Mouse (Mus musculus): ENCODE results near the gene Gck.
A peak's percentile ranks its signal among the peaks of the same experiment; 100 is the strongest.

Gene Gck

DNA sequence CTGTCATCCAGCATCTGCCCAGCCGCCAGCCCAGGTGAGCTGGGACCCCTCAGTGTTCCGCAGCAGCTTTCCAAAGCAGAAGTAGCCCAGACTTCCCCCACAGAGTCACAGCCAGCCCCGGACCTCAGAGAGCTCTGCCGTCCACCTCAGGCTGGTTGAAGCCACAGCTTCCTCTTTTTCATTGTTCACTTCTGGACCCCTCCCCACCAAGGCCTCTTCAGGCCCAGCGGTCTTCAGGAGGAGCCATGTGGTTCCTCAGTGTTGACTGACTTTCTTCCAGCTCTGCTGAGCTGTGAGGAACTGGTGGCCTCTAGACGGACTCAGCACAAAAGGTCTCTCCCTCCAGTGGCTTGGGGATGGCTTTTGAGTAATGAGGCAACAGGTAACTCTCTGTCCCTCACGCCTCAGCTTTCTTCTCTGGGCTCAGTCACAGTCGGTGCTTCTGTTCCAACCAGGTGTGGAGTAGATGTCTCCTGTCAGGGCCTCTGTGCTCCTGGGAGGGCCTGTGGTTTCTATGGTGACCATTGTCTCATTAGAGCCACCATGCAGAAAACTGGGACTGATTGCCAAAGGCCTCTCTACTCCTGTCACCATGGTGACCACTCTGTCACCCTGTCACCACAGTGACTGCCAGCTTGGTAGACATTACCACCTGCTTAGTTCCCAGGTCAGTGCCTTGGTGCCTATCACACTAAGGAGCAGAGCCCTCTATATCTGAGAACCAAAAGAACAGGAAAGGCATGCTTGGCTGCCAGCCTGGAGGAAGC lies at the start of gene Gck:
TSS of gene Gck (minus strand) at position 496 of the 767 bp plus-strand sequence.
- DNase-seq (ENCODE audit: low read depth, low spot score): no peak

DNA sequence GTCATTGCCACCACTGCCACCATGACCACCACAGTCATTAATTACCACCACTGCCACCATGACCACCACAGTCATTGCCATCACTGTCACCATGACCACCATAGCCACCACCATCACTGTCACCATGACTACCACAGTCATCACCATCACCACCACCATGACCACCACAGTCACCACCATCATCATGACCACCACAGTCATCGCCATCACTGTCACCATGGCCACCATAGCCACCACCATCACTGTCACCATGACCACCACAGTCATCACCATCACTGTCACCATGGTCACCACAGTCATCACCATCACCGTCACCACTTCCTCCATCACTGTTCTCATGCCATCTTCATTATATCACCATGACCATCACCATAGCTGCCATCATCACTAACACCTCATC lies 48.6 kb upstream of the Gck start:
- no peak for DNase-seq (ENCODE audit: low read depth, low spot score)

DNA sequence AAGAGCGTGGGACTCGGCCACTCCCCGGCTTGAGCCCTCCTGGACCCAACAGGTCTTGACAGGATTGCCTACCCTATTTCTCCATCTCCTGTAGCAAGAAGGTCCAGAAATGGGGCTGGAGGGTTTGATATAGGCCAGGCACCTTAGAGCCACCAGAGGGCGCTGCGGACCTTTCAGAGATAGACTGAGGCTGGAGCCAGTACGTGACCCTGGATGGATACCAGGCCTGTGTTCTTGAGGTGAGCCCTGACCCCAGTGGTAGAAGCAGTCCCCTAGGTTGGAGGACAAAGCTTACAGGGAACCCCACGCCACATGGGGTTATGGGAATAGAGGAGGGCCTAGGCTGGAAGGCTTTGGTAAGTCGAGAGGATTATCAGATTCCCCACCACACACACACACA lies 46.1 kb upstream of the Gck start:
- no peak for DNase-seq (ENCODE audit: low read depth, low spot score)

DNA sequence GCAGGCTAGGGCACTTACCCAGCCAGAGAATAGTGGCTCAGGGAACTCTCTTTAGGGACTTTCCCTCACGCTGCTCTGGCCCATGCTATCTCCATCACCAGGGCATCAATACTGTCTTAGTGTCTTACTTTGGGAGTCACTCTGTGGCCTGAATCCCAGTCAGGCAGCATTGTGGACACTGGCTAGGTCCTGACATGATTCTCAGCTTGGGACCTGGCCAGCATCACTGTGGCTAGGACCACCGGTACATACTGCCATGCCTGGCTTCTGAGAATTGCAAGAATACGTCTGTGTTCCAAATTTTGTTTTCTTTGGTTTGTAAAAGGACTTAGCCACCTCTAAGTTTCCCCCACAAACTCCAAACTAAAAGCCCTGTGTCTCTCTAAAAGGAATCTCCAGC lies 45.0 kb upstream of the Gck start:
- DNase-seq (ENCODE audit: low read depth, low spot score): no peak

DNA sequence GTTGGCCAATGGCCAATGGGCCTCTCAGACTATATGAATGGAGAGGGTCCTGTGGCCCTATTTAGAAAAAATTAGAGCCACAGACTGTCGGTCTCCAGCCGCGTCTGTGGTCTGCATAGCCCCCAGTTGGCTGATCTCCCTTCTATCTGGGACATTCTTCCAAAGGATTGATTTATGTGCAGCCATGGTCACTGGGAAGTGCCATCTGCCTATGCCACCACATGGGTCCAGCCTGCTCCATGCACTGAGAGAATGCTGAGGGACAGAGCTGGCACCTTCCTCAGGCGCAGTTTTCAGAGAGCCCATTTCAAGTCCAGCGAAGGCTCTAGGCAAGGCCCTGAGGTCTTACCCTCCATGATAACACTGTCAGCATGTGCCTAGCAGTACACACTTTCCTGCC lies 44.3 kb upstream of the Gck start:
- no peak for DNase-seq (ENCODE audit: low read depth, low spot score)

DNA sequence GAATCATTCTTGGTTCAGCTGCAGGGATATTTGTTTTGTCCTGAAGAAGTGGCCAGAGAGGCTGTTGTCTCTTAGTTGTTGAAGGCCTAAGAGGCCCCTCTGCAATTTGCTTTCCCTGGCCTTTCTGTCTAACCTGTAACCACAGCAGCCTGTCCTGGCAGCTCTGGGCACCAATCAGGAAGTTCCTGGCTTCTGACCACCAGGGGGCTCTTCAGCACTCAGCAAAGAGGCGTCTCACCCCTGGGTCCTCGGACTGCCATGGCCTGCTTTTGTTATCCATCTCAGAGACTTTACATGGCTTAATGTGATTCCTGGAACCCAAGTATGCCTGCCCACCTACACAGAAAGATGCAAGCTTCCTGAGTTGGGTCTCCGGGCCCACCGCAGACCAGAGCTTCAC lies 41.0 kb upstream of the Gck start:
- DNase-seq (ENCODE audit: low read depth, low spot score): no peak

DNA sequence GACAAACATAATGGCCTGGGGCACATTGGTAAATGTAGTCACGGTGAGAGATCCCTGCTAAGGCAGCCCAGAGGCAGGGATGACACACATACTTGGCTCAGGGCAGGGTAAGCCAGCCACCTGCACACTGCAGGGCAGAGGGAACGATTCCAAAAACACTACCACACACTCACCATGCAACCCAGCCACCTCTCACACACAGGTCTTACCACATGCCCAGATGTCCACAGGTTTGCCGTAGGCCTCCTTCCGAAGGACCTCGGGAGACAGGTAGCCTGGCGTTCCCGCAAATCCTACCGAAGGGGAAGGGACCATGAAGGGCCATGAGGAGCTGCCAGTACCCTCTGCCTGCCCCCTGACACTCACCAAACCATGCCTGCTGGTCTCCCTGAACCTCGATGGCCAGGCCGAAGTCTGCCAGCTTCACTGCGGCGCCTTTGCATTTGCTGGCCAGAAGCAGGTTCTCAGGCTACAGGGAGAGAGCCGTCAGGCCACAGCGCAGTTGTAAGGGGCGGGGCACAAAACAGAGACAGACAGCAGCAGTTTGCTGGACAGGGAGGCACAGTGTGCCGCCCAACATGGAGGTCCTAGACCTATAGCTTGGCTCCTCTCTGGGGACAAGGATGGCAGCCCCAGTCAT lies 40.2 kb upstream of the Gck start:
- DNase-seq (ENCODE audit: low read depth, low spot score): no peak

DNA sequence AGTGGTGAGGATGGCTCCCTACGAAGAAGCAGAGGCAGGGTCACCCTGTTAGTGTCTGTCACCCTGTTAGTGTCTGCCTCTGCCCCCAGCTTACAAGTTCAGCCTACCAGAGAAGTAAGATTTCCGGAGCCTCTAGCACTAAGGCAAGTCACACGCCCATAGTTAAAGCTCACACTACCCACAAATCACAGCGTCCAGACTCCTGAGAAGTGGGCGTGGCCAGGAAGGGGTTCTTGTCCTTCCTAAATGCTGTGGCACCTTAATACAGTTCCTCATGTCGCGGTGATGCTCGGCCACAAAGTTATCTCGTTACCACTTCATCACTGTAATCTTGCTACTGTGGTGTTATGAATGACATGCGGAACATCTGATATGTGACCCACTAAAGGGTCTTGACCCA lies 38.2 kb upstream of the Gck start:
- DNase-seq (ENCODE audit: low read depth, low spot score): no peak

DNA sequence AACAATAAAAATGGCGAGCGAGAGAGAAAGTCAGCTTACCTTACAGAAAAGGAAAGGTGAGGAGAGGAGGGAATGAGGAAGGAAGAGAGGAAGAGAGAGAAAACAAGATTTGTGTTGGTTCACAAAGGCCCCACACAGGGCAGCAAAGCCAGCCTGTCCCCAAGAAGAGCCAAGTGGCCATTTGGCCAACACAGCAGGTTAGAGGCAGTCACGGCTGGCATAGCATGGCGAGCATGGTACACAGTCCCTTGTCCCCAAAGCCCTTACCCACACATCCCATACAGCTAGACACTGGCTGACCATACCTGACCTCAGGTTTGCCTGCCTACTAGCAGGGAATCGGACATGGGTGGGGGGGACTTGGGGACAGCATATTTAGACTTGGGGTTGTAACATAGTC lies 33.7 kb upstream of the Gck start:
- DNase-seq (ENCODE audit: low read depth, low spot score): no peak

DNA sequence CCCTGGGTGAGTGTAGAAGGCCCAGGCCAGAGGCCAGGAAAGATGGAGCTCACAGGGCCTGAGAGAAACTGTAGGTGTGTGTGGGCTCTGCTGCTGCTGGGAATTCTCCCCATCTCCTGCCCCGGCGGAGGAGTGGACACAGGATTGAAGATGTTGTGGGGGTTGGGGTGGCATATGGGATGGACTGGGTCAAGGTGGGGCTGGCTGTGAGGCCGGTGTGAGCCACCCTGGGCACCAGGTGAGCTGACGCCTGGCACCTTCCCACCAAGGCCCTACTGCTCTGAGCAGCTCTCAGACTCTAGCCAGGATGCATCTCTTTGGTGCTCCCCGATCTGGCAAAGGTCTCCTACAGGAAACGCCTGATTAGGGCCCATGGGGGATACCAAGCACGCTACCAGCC lies 31.4 kb upstream of the Gck start:
- DNase-seq (ENCODE audit: low read depth, low spot score): no peak

DNA sequence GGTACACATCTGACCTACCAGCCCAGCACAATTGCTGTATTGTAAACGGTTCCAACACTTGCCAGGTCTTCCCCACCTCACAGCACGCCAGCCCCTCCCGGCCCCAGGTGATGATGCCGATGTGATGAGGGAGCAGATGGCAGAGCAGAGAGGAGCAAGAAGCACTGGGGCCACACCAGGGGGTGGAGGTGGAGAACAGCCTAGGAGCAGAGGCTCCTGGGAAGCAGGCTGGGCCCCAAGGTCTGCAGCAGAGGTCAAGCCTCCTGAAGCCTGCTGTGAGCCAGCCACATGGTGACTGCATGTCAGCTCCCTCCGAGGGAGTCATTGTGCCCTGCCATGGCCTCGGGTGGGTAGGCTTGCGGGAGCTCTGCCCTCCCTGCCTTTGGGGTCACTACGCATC lies 30.7 kb upstream of the Gck start:
- DNase-seq (ENCODE audit: low read depth, low spot score): no peak

DNA sequence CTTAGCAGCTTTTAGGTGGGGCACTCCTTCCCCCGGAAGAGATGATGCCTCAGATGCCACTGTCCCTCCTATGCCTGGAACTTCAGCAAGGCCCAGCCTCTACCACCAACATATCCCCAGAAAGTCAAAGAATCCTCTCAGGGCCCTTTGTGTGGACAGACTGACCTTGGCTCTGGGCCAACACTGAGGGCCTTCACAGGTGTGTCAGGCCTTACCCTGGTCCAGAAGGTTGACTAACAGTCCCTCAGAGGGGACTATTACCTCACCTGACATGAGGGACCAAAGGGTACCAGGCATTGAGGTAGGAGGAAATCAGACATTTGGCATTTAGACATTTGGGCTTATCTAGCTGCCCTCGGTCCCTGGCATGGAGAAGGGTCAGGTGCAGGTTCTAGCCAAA lies 30.2 kb upstream of the Gck start:
- no peak for DNase-seq (ENCODE audit: low read depth, low spot score)

DNA sequence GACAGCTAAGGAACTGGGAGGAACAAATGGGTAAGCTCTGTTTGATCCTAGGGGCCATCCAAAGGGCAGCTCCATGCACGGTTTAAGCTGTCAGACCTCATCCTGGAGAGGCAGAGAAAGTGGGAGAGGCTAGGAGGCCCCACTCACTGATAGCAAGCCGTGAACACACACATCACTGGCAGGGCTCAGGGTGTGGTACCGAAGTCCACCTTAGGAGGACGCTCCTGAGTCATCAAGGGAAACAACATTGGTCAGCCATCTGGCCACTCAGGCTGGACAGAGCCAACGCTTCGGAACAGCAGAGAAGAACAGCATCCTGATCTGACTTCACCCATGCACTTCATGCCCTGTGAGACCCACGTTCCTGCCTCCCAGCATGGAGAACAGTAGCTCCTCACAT lies 29.2 kb upstream of the Gck start:
- DNase-seq (ENCODE audit: low read depth, low spot score): no peak

DNA sequence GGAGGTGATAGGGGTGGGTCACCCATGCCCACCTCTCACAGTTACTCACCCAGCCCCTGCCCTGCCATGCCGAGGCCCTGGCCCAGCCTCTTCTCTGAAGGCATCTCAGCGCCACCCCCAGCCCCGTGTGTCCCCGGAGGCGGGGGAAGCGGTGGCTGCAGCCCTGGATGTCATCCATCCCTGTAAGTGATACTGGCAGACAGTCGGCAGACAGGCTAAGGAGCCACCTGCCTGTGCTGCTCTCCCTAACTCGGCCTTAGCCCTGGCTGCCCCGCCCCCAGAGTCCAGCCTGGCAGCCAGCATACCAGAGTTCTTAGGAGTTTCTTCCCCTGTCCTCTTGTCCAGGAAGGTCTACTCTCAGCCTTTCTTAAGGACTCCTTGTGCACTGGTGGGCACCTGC lies 26.2 kb upstream of the Gck start:
- no peak for DNase-seq (ENCODE audit: low read depth, low spot score)

DNA sequence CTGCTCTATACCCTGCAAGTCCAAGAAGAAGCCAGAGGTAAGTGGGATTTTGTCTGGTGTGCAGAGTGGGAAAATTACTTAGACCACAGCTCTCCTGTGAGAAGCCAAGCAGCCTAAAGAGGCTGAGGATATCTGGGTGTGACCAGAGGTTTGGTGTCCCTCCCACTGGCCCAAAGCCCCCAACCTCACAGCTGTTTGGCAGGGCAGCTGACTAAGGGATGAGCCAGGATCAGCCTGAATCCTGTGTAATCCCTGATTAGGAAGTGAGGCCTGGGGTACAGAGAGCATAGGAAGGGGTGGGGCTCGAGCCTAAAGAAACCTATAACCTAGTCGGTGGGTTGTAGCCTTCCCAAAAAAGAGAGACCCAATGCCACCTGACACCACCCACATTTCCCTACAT lies 25.2 kb upstream of the Gck start:
- no peak for DNase-seq (ENCODE audit: low read depth, low spot score)

DNA sequence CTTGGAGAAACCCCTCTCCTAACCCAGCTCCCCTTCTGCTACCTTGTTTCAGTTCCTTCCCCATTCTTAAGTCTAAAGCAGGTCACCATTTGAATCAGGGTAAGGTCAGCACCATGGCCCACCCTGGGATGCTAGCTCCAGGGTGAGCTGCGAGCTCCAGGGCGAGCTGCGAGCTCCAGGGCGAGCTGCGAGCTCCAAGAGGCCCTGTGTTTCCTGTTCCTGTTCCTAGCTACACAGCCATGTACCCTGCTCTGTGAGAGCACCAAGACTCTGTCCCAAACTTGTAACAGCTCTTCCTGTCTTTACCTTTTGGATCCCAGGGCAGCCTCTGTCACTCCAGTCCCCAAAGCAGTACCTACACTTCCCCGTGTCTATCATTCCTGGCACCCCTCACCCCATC lies 24.2 kb upstream of the Gck start:
- no peak for DNase-seq (ENCODE audit: low read depth, low spot score)

DNA sequence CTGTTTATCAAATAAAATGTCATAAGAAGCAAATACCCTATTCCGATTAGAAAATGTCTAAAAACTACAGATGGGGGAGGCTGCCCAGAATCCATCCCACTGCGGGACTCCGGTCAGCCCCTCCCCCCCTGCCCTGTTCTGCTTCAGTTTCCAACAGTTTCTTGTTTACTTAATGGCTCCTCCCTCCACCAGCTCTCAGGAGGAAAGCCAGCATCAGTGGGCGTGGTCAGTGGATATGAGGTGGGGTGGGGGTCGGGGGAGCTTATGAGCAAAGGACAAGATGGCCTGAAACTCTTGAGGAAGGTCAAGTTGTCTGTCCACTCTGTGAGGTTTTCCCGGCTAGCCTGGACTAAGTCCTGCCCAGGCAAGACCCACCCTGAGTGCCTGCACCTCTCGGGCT lies 23.3 kb upstream of the Gck start:
- no peak for DNase-seq (ENCODE audit: low read depth, low spot score)

DNA sequence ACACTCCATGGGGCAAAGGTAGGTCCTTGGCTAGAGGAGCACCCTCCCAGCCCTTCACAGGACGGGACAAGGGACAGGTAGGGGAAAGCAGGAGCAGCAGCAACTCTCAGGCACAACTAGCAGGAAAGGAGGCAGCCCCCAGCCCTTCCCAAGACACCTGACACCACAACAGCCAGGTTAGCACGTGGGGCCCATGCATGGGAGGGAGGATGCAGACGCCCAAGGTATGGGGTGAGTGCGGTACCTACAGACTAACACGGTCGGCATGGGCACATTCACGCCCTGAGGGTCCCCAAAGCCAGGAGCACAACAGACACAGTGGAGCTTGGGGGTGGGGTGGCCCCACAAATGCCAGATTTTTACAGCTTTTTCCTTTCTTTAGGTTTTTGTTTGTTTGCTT lies 21.3 kb upstream of the Gck start:
- DNase-seq (ENCODE audit: low read depth, low spot score): no peak

DNA sequence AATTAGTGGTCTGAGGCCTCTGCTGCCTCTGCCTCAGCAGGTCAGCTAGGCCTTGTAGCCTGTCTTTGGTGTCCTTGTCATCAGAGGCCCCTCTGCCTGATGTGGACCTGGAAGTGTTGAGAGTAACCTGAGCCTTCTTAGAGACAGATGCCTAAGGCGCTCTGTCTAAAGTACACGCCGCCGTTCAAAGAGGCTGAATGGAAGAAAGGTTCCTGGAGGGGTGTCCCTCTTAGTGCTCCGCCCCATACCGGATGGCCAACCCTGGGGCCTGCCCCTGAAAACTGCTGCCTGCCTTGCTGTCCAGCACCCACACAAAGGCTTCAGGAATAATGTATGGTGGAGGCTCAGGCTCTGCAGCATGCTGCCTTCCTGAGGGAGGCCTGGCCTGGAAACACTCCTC lies 18.3 kb upstream of the Gck start:
- DNase-seq (ENCODE audit: low read depth, low spot score): no peak

DNA sequence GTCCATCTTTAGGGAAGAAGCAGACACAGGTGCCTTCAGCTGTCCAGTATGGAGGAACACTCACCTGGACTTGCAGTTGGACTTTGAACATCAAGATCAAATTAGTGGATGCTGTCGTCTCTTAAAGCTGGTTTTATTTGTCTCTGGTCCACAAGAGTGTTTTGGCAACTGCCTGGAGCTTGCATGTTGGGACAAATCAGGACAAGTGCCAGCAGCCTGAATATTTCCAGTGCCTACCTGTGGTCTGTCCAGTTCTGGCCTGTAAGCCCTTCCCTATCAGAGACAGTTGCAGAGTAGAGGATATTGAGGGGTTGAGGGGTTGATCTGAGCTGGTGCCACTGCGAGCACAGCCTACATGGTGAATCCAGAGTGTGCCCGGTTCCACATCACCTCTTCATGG lies 16.9 kb upstream of the Gck start:
- no peak for DNase-seq (ENCODE audit: low read depth, low spot score)

DNA sequence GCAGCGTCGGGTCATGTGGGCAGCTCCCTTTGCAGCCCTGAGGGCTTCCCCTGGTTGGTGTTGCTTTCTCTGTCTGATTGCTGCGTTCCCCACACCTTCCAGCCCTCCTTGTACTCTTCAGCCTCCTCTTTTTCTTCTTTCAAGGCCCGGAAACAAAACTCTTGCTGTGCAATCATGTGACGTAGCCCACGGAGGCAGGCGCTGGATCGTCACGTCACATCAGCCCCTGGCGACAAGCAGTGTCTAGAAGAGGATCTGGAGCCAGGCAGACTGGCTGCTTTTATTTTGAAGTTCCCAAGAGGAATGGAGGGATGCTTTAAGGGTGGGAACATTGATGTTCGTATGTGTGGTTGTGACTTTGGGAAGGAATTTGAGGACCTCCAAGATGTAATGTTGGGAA lies 16.0 kb upstream of the Gck start:
- DNase-seq (ENCODE audit: low read depth, low spot score): no peak

DNA sequence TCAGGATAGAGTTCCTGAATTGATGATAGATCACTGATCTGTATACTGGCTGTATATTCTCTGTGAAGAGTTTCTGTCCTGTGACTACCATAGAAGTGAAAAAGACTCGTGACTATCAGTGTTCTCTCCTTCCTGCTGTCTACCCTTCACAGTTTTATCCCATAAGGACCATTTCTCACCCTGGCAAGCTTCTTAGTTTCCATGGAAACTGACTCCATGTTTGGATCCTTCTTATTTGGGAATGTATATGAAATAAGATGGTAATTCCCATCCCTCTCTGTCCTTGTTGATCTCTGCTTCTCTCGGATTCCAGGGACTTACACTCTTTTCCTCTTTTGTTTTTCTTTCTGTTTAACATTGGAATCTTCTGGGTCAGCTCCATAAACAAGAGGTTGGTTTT lies 10.2 kb upstream of the Gck start:
- DNase-seq (ENCODE audit: low read depth, low spot score): peak; percentile 77

DNA sequence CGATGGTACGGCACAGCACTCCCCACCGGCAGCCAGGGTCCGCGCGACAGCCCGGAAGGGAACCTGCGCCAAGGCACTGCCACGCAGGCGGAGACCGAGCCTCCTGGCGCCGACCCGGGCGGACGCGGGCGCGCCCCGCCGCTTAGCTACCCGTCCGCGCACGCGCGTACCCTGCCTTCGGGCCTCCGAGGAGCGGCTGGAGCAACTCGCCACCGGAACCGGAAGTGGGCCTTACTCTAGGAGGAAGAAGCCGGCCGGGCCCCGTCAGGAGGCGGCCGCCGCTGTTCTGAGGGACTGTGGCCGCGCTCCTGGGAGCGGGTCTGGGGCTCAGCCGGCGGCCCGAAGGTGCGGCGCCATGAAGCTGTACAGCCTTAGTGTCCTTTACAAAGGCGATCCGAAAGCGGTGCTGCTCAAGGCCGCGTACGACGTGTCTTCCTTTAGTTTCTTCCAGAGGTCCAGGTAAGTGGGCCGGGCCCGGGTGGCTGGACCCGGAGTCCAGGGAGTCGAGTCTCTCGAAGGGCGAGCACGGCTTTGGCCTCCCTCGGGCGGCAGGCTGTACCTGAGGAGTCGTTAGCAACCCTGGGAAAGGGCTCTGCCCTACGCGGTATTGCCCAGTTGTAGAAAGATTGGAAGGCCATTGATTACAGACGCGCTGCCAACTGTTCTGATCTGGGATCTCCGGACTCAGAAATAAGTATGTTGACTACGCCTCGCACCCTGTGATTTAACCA lies 5.8 kb upstream of the Gck start, which contains the start of gene Ykt6:
TSS of gene Ykt6 (plus strand) at position 148 of the 731 bp plus-strand sequence.
- peak; percentile 94 for DNase-seq (ENCODE audit: low read depth, low spot score)

Measured in telencephalon, adult 2 months (tissue).